Mouse (Mus musculus) lung, postnatal 0 days (tissue): ENCODE data around the gene Kmt5b. TPM values are rescaled to one million over a fixed set of nuclear protein-coding genes. Genes with fewer than 3 reads are reported as not detected.

Experiments
- ATAC-seq: fragments of 200-750 bp; cut with Nextera tagmentation; 2 replicates; pipeline ENCODE4 v1.8.0; 2017; ENCODE audit warnings: moderate library complexity
- DNase-seq: peaks from one replicate; pipeline ENCODE4 v3.0.0-alpha.2; 2016; ENCODE audit warnings: low spot score
- H3K27ac ChIP-seq: fragments of 300-500 bp; sonication (generic); 2 replicates; pipeline ENCODE4 v1.5.1; 2014; ENCODE audit warnings: antibody characterized with exemption, mild to moderate bottlenecking, low read length, mixed read lengths
- H3K27me3 ChIP-seq: fragments of 300-500 bp; sonication (generic); replicated peaks from 2 replicates; pipeline ENCODE4 v1.6.1; 2014; ENCODE audit warnings: low read length, mixed read lengths; ENCODE audit not compliant: insufficient read depth
- H3K36me3 ChIP-seq: fragments of 300-500 bp; sonication (generic); 2 replicates; pipeline ENCODE4 v1.6.1; 2014; ENCODE audit warnings: low read length, mixed read lengths; ENCODE audit not compliant: insufficient read depth
- H3K4me1 ChIP-seq: fragments of 300-500 bp; sonication (generic); 2 replicates; pipeline ENCODE4 v1.6.1; 2014; ENCODE audit warnings: antibody characterized with exemption, low read depth, low read length, mixed read lengths; ENCODE audit not compliant: insufficient read depth
- H3K4me2 ChIP-seq: fragments of 300-500 bp; sonication (generic); replicated peaks from 2 replicates; pipeline ENCODE4 v1.6.1; 2014; ENCODE audit warnings: low read depth, mild to moderate bottlenecking, low read length, moderate library complexity, mixed read lengths
- H3K4me3 ChIP-seq: fragments of 300-500 bp; sonication (generic); 2 replicates; pipeline ENCODE4 v1.5.1; 2014; ENCODE audit warnings: low read depth, low read length
- H3K9ac ChIP-seq: fragments of 300-500 bp; sonication (generic); replicated peaks from 2 replicates; pipeline ENCODE4 v1.6.1; 2014; ENCODE audit warnings: low read depth, mild to moderate bottlenecking
- H3K9me3 ChIP-seq: fragments of 300-500 bp; sonication (generic); 2 replicates; pipeline ENCODE4 v1.6.1; 2016; ENCODE audit warnings: low read length, mixed read lengths
- CTCF ChIP-seq: IDR thresholded peaks from 2 replicates; pipeline ENCODE4 v1.5.1; 2016; ENCODE audit warnings: antibody characterized with exemption, mild to moderate bottlenecking
- EP300 ChIP-seq: IDR thresholded peaks from 2 replicates; pipeline ENCODE4 v1.6.1; 2016; ENCODE audit warnings: antibody characterized with exemption, mild to moderate bottlenecking, control low read depth
- WGBS: fragments of 180-500 bp; shearing (Covaris S2); extraction: QIAGEN DNeasy Blood & Tissue Kit; methylation state at CpG from one replicate; pipeline ENCODE4 v1.1.7; 2014; 5-methylcytosine and 5-hydroxymethylcytosine counted together
- polyA plus RNA-seq: library from polyadenylated mRNA; unstranded; fragments of >200 nt; fragmentation: Nextera tagmentation; extraction: Ambion mirVana; gene quantifications from 2 replicates; pipeline ENCODE4 v1.2.1, GENCODE M21; 2015

Gene Kmt5b
- polyA plus RNA-seq, 1 experiment from 2014 or later, result 20.5 TPM

GRCm38 (mm10) chr19:3836791-3837190 lies 69.6 kb downstream of the Kmt5b start:
- Histone ChIP-seq H3K4me2 (no peak overlapping the region), H3K4me1 (peaks cover 5% of the 10 kb centered on the region; the same call in 1 of the 2 replicates), H3K27me3 (no peaks in the 10 kb centered on the region), H3K9ac (no peak overlapping the region), H3K27ac (no peak overlapping the region), H3K36me3 (no peaks in the 10 kb centered on the region), H3K4me3 (no peak overlapping the region), H3K9me3 (no peaks in the 10 kb centered on the region)
- ATAC-seq (no peak), DNase-seq (no peak)
- WGBS, result 85% methylated on average over 9 of the region's 9 CpGs
- TF ChIP-seq EP300 (no peak), CTCF (no peak)

- H3K27me3 ChIP-seq, result no peaks in the 10 kb centered on the region
- H3K9me3 ChIP-seq, result no peaks in the 10 kb centered on the region
- no peak for ATAC-seq
- no peak overlapping the region for H3K9ac ChIP-seq
- H3K4me3 ChIP-seq, result no peak overlapping the region
- no peak overlapping the region for H3K4me2 ChIP-seq
- peaks cover 5% of the 10 kb centered on the region; the same call in 1 of the 2 replicates for H3K4me1 ChIP-seq
- no peak for DNase-seq
- no peaks in the 10 kb centered on the region for H3K36me3 ChIP-seq
- peak overlapping the region; percentile 91 for H3K27ac ChIP-seq
- TF ChIP-seq EP300 (no peak), CTCF (no peak)
- WGBS, result 66% methylated on average over 3 of the region's 3 CpGs
Measured at GRCm38 (mm10) chr19:3838931-3839330, 71.7 kb downstream of the Kmt5b start.

- WGBS, result 15% methylated on average over 2 of the region's 2 CpGs
- no peaks in the 10 kb centered on the region for H3K27me3 ChIP-seq
- peak; percentile 16; the same call in 1 of the 2 replicates for ATAC-seq
- no peak overlapping the region for H3K4me2 ChIP-seq
- TF ChIP-seq EP300 (no peak), CTCF (no peak)
- no peak overlapping the region for H3K4me3 ChIP-seq
- H3K9ac ChIP-seq, result no peak overlapping the region
- H3K4me1 ChIP-seq, result peaks cover 3% of the 10 kb centered on the region; the same call in 1 of the 2 replicates
- H3K27ac ChIP-seq, result peak overlapping the region; percentile 91
- peak; percentile 68 for DNase-seq
- H3K36me3 ChIP-seq, result no peaks in the 10 kb centered on the region
- no peaks in the 10 kb centered on the region for H3K9me3 ChIP-seq
Measured at GRCm38 (mm10) chr19:3839686-3840085, 72.5 kb downstream of the Kmt5b start.

- peaks cover 3% of the 10 kb centered on the region; the same call in 1 of the 2 replicates for H3K4me1 ChIP-seq
- no peak overlapping the region for H3K4me3 ChIP-seq
- no peaks in the 10 kb centered on the region for H3K36me3 ChIP-seq
- WGBS, result 38% methylated on average over 5 of the region's 5 CpGs
- ATAC-seq, result peak; percentile 53
- peak overlapping the region; percentile 91 for H3K27ac ChIP-seq
- no peaks in the 10 kb centered on the region for H3K27me3 ChIP-seq
- TF ChIP-seq EP300 (peak; percentile 87), CTCF (no peak)
- DNase-seq, result peak; percentile 83
- H3K9ac ChIP-seq, result no peak overlapping the region
- H3K4me2 ChIP-seq, result no peak overlapping the region
- no peaks in the 10 kb centered on the region for H3K9me3 ChIP-seq
Measured at GRCm38 (mm10) chr19:3840214-3840651, 73.0 kb downstream of the Kmt5b start.

- Histone ChIP-seq H3K27ac (peak overlapping the region; percentile 91), H3K9me3 (no peaks in the 10 kb centered on the region), H3K4me1 (peaks cover 3% of the 10 kb centered on the region; the same call in 1 of the 2 replicates), H3K27me3 (no peaks in the 10 kb centered on the region), H3K4me2 (no peak overlapping the region), H3K9ac (no peak overlapping the region), H3K4me3 (no peak overlapping the region), H3K36me3 (no peaks in the 10 kb centered on the region)
- WGBS, result 59% methylated on average over 5 of the region's 5 CpGs
- DNase-seq, result no peak
- no peak for TF ChIP-seq CTCF
- no peak for TF ChIP-seq EP300
- no peak for ATAC-seq
Measured at GRCm38 (mm10) chr19:3840685-3841084, 73.5 kb downstream of the Kmt5b start.

- H3K4me2 ChIP-seq, result no peak overlapping the region; the same call in 1 of the 2 replicates
- TF ChIP-seq EP300, result peak; percentile 97
- no peak for TF ChIP-seq CTCF
- 28% methylated on average over 12 of the region's 12 CpGs for WGBS
- H3K27ac ChIP-seq, result peak overlapping the region; percentile 91
- no peak overlapping the region for H3K9ac ChIP-seq
- no peaks in the 10 kb centered on the region for H3K36me3 ChIP-seq
- H3K9me3 ChIP-seq, result no peaks in the 10 kb centered on the region
- ATAC-seq, result peak; percentile 86
- peak; percentile 93 for DNase-seq
- no peaks in the 10 kb centered on the region for H3K27me3 ChIP-seq
- peaks cover 3% of the 10 kb centered on the region; the same call in 1 of the 2 replicates for H3K4me1 ChIP-seq
- no peak overlapping the region for H3K4me3 ChIP-seq
Measured at GRCm38 (mm10) chr19:3842359-3843148, 75.3 kb downstream of the Kmt5b start.
